Mouse (Mus musculus) myocyte (in vitro differentiated cells): ENCODE measurements around the gene Uba2.

Source experiments
- CEBPB ChIP-seq: IDR thresholded peaks from 2 replicates; pipeline ENCODE4 v1.6.1; 2011; ENCODE audit warnings: mild to moderate bottlenecking, moderate library complexity; ENCODE audit not compliant: poor library complexity, insufficient read depth, severe bottlenecking
- E2F4 ChIP-seq: IDR thresholded peaks from one replicate; pipeline ENCODE4 v1.6.1; 2011; ENCODE audit warnings: mild to moderate bottlenecking, control low read depth, moderate library complexity; ENCODE audit not compliant: insufficient read depth
- MAX ChIP-seq: IDR thresholded peaks from one replicate; pipeline ENCODE4 v1.6.1; 2011; ENCODE audit warnings: low read depth, mild to moderate bottlenecking, control low read depth
- MYOD1 ChIP-seq, 3 experiments: IDR thresholded peaks; one replicate each; pipeline ENCODE4 v1.6.1; 2011; ENCODE audit warnings: control low read depth in 2 of 3, low read depth in 2 of 3, mild to moderate bottlenecking in 2 of 3, moderate library complexity in 1 of 3; ENCODE audit not compliant: insufficient read length in 2 of 3, control insufficient read depth in 1 of 3
- MYOG ChIP-seq, 3 experiments: IDR thresholded peaks; one replicate each; pipeline ENCODE4 v1.6.1; 2011; ENCODE audit warnings: control low read depth in 2 of 3, low read depth in 2 of 3, mild to moderate bottlenecking in 2 of 3; ENCODE audit not compliant: insufficient read length in 2 of 3, control insufficient read depth in 1 of 3, insufficient read depth in 1 of 3
- POLR2A ChIP-seq: IDR thresholded peaks from one replicate; pipeline ENCODE4 v1.6.1; 2011; ENCODE audit warnings: low read depth, mild to moderate bottlenecking, control low read depth, moderate library complexity; ENCODE audit not compliant: insufficient read length
- POLR2AphosphoS2 ChIP-seq: IDR thresholded peaks from one replicate; pipeline ENCODE4 v1.6.1; 2011; ENCODE audit warnings: low read depth, control low read depth; ENCODE audit not compliant: insufficient read length
- REST ChIP-seq: IDR thresholded peaks from one replicate; pipeline ENCODE4 v1.6.1; 2011; ENCODE audit warnings: mild to moderate bottlenecking, control low read depth, moderate library complexity; ENCODE audit not compliant: insufficient read depth, insufficient read length
- SRF ChIP-seq: IDR thresholded peaks from one replicate; pipeline ENCODE4 v1.6.1; 2011; ENCODE audit warnings: low read depth; ENCODE audit not compliant: control insufficient read depth, insufficient read length
- TCF12 ChIP-seq: IDR thresholded peaks from one replicate; pipeline ENCODE4 v1.6.1; 2011; ENCODE audit warnings: mild to moderate bottlenecking, control low read depth; ENCODE audit not compliant: poor library complexity, insufficient read depth, severe bottlenecking
- TCF3 ChIP-seq: IDR thresholded peaks from one replicate; pipeline ENCODE4 v1.6.1; 2011; ENCODE audit warnings: low read depth, control low read depth; ENCODE audit not compliant: insufficient read length
- USF1 ChIP-seq: IDR thresholded peaks from one replicate; pipeline ENCODE4 v1.6.1; 2011; ENCODE audit warnings: low read depth, mild to moderate bottlenecking, control low read depth, moderate library complexity

DNA sequence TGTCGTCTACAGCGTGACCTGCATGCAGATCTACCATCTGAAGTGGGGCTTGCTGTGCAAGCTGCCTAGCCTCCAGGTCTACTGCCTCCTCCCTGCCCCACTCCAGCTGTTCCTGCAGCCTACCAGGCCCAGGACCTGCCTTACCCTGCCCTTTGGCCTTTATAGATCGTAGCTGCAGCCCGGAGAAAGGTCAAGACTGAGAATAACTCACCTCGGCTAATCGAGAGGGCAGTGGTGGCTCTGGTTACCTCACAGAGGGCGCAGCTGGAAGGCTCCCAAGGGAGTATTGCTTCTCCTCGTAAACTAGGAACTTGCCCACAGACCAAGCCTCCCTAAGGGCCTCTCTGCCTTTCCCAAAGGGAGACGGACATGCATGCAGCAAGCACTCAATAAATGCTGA is 46.1 kb upstream of the Uba2 start:
- TF ChIP-seq TCF12 = no peak
- no peak for TF ChIP-seq POLR2A
- no peak for TF ChIP-seq MYOD1 (IDR thresholded peaks at IDR 0.05; ENCODE audit: control insufficient read depth in 1 of 3, insufficient read length in 2 of 3, low read depth in 2 of 3)
- TF ChIP-seq CEBPB = no peak
- no peak for TF ChIP-seq MAX
- no peak for TF ChIP-seq SRF
- TF ChIP-seq POLR2AphosphoS2 = peak; percentile 46
- no peak for TF ChIP-seq REST
- no peak for TF ChIP-seq E2F4
- TF ChIP-seq MYOG (IDR thresholded peaks at IDR 0.05; ENCODE audit: control insufficient read depth in 1 of 3, insufficient read depth in 1 of 3, insufficient read length in 2 of 3, low read depth in 2 of 3) = no peak
- TF ChIP-seq USF1 = no peak
- no peak for TF ChIP-seq TCF3
